Mouse (Mus musculus) hindbrain, embryonic 12.5 days (tissue): ENCODE data around the gene Haao. TPM values are rescaled to one million over a fixed set of nuclear protein-coding genes. Genes with fewer than 3 reads are reported as not detected.

ENCODE experiments used
- ATAC-seq: fragments of 200-750 bp; cut with Nextera tagmentation; 2 replicates; pipeline ENCODE4 v1.8.0; 2017; ENCODE audit warnings: moderate TSS enrichment; ENCODE audit not compliant: low FRiP score
- H3K27ac ChIP-seq: fragments of 300-500 bp; sonication (generic); 2 replicates; pipeline ENCODE4 v1.5.1; 2016; ENCODE audit warnings: mild to moderate bottlenecking
- H3K27me3 ChIP-seq: fragments of 300-500 bp; sonication (generic); 2 replicates; pipeline ENCODE4 v1.6.1; 2016; ENCODE audit warnings: mild to moderate bottlenecking
- H3K36me3 ChIP-seq: fragments of 300-500 bp; sonication (generic); 2 replicates; pipeline ENCODE4 v1.6.1; 2016; ENCODE audit warnings: mild to moderate bottlenecking
- H3K4me1 ChIP-seq: fragments of 300-500 bp; sonication (generic); 2 replicates; pipeline ENCODE4 v1.6.1; 2016
- H3K4me2 ChIP-seq: fragments of 300-500 bp; sonication (generic); replicated peaks from 2 replicates; pipeline ENCODE4 v1.6.1; 2016; ENCODE audit warnings: mild to moderate bottlenecking
- H3K4me3 ChIP-seq: fragments of 300-500 bp; sonication (generic); 2 replicates; pipeline ENCODE4 v1.5.1; 2016; ENCODE audit warnings: mild to moderate bottlenecking
- H3K9ac ChIP-seq: fragments of 300-500 bp; sonication (generic); 2 replicates; pipeline ENCODE4 v1.6.1; 2016; ENCODE audit warnings: mild to moderate bottlenecking, moderate library complexity
- H3K9me3 ChIP-seq: fragments of 300-500 bp; sonication (generic); replicated peaks from 2 replicates; pipeline ENCODE4 v1.6.1; 2016; ENCODE audit warnings: mild to moderate bottlenecking
- WGBS: fragments of 180-500 bp; shearing (Covaris S2); methylation state at CpG from one replicate; pipeline ENCODE4 v1.1.7; 2016; 5-methylcytosine and 5-hydroxymethylcytosine counted together
- polyA plus RNA-seq: library from polyadenylated mRNA; unstranded; fragments of >200 nt; fragmentation: Nextera tagmentation; extraction: Ambion mirVana; gene quantifications from 2 replicates; pipeline ENCODE4 v1.2.1, GENCODE M21; 2016

Gene Haao
- polyA plus RNA-seq, 1 experiment from 2014 or later, result 0.30 TPM

- WGBS, result 89% methylated on average over 2 of the region's 2 CpGs
- no peak overlapping the region for H3K4me3 ChIP-seq
- no peaks in the 10 kb centered on the region for H3K36me3 ChIP-seq
- no peaks in the 10 kb centered on the region for H3K27me3 ChIP-seq
- H3K9ac ChIP-seq, result no peak overlapping the region
- no peaks in the 10 kb centered on the region for H3K9me3 ChIP-seq
- H3K27ac ChIP-seq, result no peak overlapping the region
- ATAC-seq, result no peak
- no peak overlapping the region for H3K4me2 ChIP-seq
- no peaks in the 10 kb centered on the region for H3K4me1 ChIP-seq
These were observed 35.0 kb upstream of the Haao start for GRCm38 (mm10) chr17:83882788-83883187.

GRCm38 (mm10) chr17:83881071-83881470, 33.3 kb upstream of the Haao start:
- Histone ChIP-seq H3K36me3 (no peaks in the 10 kb centered on the region), H3K9ac (no peak overlapping the region), H3K4me1 (no peaks in the 10 kb centered on the region), H3K27ac (no peak overlapping the region), H3K4me2 (no peak overlapping the region), H3K27me3 (no peaks in the 10 kb centered on the region), H3K9me3 (no peaks in the 10 kb centered on the region; the same call in 1 of the 2 replicates), H3K4me3 (no peak overlapping the region)
- WGBS, result 78% methylated on average over 3 of the region's 3 CpGs
- ATAC-seq, result no peak

GRCm38 (mm10) chr17:83880174-83880710, 32.5 kb upstream of the Haao start:
- 83% methylated on average over 9 of the region's 9 CpGs for WGBS
- ATAC-seq, result no peak
- Histone ChIP-seq H3K4me3 (no peak overlapping the region), H3K36me3 (no peaks in the 10 kb centered on the region), H3K4me2 (no peak overlapping the region), H3K9me3 (no peaks in the 10 kb centered on the region; the same call in none of the 2 replicates), H3K9ac (no peak overlapping the region), H3K27ac (no peak overlapping the region), H3K4me1 (no peaks in the 10 kb centered on the region), H3K27me3 (no peaks in the 10 kb centered on the region)

GRCm38 (mm10) chr17:83879631-83880030, 31.9 kb upstream of the Haao start:
- Histone ChIP-seq H3K27ac (no peak overlapping the region), H3K9me3 (no peaks in the 10 kb centered on the region; the same call in none of the 2 replicates), H3K9ac (no peak overlapping the region), H3K4me3 (no peak overlapping the region), H3K27me3 (no peaks in the 10 kb centered on the region), H3K4me1 (no peaks in the 10 kb centered on the region), H3K36me3 (no peaks in the 10 kb centered on the region), H3K4me2 (no peak overlapping the region)
- no peak for ATAC-seq
- WGBS, result 92% methylated on average over 6 of the region's 6 CpGs

- H3K4me3 ChIP-seq, result no peak overlapping the region
- no peak for ATAC-seq
- H3K27me3 ChIP-seq, result no peaks in the 10 kb centered on the region
- 77% methylated on average over 8 of the region's 8 CpGs for WGBS
- peaks cover 6% of the 10 kb centered on the region; the same call in 1 of the 2 replicates for H3K4me1 ChIP-seq
- H3K4me2 ChIP-seq, result no peak overlapping the region
- no peaks in the 10 kb centered on the region for H3K36me3 ChIP-seq
- H3K9ac ChIP-seq, result no peak overlapping the region
- no peak overlapping the region for H3K27ac ChIP-seq
- H3K9me3 ChIP-seq, result no peaks in the 10 kb centered on the region; the same call in none of the 2 replicates
These were observed 26.8 kb upstream of the Haao start for GRCm38 (mm10) chr17:83874610-83875009.

GRCm38 (mm10) chr17:83873363-83874141, 25.8 kb upstream of the Haao start:
- no peak overlapping the region for H3K27ac ChIP-seq
- H3K9ac ChIP-seq, result no peak overlapping the region
- H3K9me3 ChIP-seq, result no peaks in the 10 kb centered on the region; the same call in none of the 2 replicates
- 52% methylated on average over 19 of the region's 19 CpGs for WGBS
- ATAC-seq, result no peak
- H3K4me1 ChIP-seq, result peaks cover 6% of the 10 kb centered on the region; the same call in 1 of the 2 replicates
- no peak overlapping the region for H3K4me3 ChIP-seq
- peak overlapping the region; percentile 40; the same call in 1 of the 2 replicates for H3K4me2 ChIP-seq
- no peaks in the 10 kb centered on the region for H3K27me3 ChIP-seq
- H3K36me3 ChIP-seq, result no peaks in the 10 kb centered on the region

- Histone ChIP-seq H3K36me3 (no peaks in the 10 kb centered on the region), H3K27me3 (no peaks in the 10 kb centered on the region), H3K4me1 (peaks cover 6% of the 10 kb centered on the region; the same call in 1 of the 2 replicates), H3K9me3 (no peaks in the 10 kb centered on the region; the same call in none of the 2 replicates), H3K9ac (no peak overlapping the region), H3K4me2 (peak overlapping the region; percentile 40), H3K4me3 (no peak overlapping the region), H3K27ac (no peak overlapping the region; the same call in 1 of the 2 replicates)
- peak; percentile 61; the same call in 1 of the 2 replicates for ATAC-seq
- 20% methylated on average over 14 of the region's 14 CpGs for WGBS
These were observed 25.1 kb upstream of the Haao start for GRCm38 (mm10) chr17:83872806-83873348.

GRCm38 (mm10) chr17:83871354-83871753, 23.6 kb upstream of the Haao start:
- peaks cover 6% of the 10 kb centered on the region; the same call in 1 of the 2 replicates for H3K4me1 ChIP-seq
- no peak overlapping the region for H3K4me2 ChIP-seq
- H3K27me3 ChIP-seq, result no peaks in the 10 kb centered on the region
- WGBS, result 88% methylated on average over 5 of the region's 5 CpGs
- no peak overlapping the region for H3K4me3 ChIP-seq
- no peaks in the 10 kb centered on the region for H3K36me3 ChIP-seq
- ATAC-seq, result no peak
- H3K27ac ChIP-seq, result no peak overlapping the region
- H3K9me3 ChIP-seq, result no peaks in the 10 kb centered on the region; the same call in 1 of the 2 replicates
- no peak overlapping the region for H3K9ac ChIP-seq

- no peak overlapping the region for H3K9ac ChIP-seq
- peaks cover 6% of the 10 kb centered on the region; the same call in 1 of the 2 replicates for H3K4me1 ChIP-seq
- WGBS, result 93% methylated on average over 4 of the region's 4 CpGs
- no peak for ATAC-seq
- H3K9me3 ChIP-seq, result no peaks in the 10 kb centered on the region; the same call in 1 of the 2 replicates
- H3K4me2 ChIP-seq, result no peak overlapping the region
- no peaks in the 10 kb centered on the region for H3K36me3 ChIP-seq
- H3K27me3 ChIP-seq, result no peaks in the 10 kb centered on the region
- H3K27ac ChIP-seq, result no peak overlapping the region
- H3K4me3 ChIP-seq, result no peak overlapping the region
These were observed 22.6 kb upstream of the Haao start for GRCm38 (mm10) chr17:83870385-83870784.

GRCm38 (mm10) chr17:83866582-83866981, 18.8 kb upstream of the Haao start:
- no peak overlapping the region for H3K27ac ChIP-seq
- H3K4me3 ChIP-seq, result no peak overlapping the region
- H3K4me2 ChIP-seq, result no peak overlapping the region
- H3K9me3 ChIP-seq, result no peaks in the 10 kb centered on the region
- peaks cover 4% of the 10 kb centered on the region; the same call in 1 of the 2 replicates for H3K4me1 ChIP-seq
- H3K27me3 ChIP-seq, result peaks cover 5% of the 10 kb centered on the region; the same call in 1 of the 2 replicates
- no peak overlapping the region for H3K9ac ChIP-seq
- ATAC-seq, result no peak
- no peaks in the 10 kb centered on the region for H3K36me3 ChIP-seq
- 16% methylated on average over 10 of the region's 10 CpGs for WGBS

GRCm38 (mm10) chr17:83865366-83865765, 17.6 kb upstream of the Haao start:
- H3K4me1 ChIP-seq, result peaks cover 4% of the 10 kb centered on the region; the same call in 1 of the 2 replicates
- 62% methylated on average over 7 of the region's 7 CpGs for WGBS
- no peak overlapping the region for H3K4me2 ChIP-seq
- ATAC-seq, result no peak
- no peak overlapping the region for H3K4me3 ChIP-seq
- H3K36me3 ChIP-seq, result no peaks in the 10 kb centered on the region
- H3K27me3 ChIP-seq, result peaks cover 5% of the 10 kb centered on the region; the same call in 1 of the 2 replicates
- no peak overlapping the region for H3K9ac ChIP-seq
- H3K27ac ChIP-seq, result no peak overlapping the region
- no peaks in the 10 kb centered on the region for H3K9me3 ChIP-seq
